Mouse (Mus musculus): Measurements from ENCODE around the gene Bicdl1.

- no peak for TF ChIP-seq POLR2A (IDR thresholded peaks at IDR 0.05; ENCODE audit: borderline replicate concordance, control insufficient read depth, low read depth, low read length)
- TF ChIP-seq CTCF (IDR thresholded peaks at IDR 0.05; ENCODE audit: control insufficient read depth, insufficient read depth, low read length): no peak
Observed at GRCm38 (mm10) chr5:115726581-115726980, 4.8 kb downstream of the Bicdl1 start.
